Mouse (Mus musculus): Measurements from ENCODE around the gene Itga10. TPM values are rescaled to one million over a fixed set of nuclear protein-coding genes. Genes with fewer than 3 reads are reported as not detected.

Itga10 gene
- polyA plus RNA-seq, 1 experiment from 2014 or later: 0.24 TPM

DNA sequence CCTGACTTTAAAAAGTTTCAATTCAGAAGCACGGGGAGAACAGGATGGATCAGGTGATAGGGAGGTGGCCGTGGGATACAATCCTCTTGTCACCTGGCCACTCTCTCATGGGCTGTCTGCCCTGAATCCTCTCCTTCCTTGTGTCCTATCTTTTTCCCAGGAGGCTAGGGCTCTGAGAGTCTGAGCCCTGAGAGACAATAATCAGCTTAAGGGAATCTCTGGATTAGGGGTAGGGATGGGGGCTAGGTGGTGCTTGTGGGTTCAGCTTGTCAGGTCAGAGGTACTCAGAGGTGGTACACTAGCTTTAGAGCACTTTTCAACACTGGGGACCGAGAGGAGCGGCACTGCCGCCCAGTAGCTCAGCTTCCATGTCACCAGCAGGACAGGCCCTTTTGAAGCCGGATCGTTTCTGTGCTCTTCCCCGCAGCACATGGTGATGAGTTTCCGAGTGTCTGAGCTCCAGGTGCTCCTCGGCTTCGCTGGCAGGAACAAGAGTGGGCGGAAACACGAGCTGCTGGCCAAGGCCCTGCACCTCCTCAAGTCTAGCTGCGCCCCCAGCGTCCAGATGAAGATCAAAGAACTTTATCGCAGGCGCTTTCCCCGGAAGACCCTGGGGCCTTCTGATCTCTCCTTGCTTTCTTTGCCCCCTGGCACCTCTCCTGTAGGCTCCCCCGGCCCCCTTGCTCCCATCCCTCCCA lies 53.8 kb downstream of the Itga10 start:
- ATAC-seq (ENCODE audit: low read depth): no peak
- WGBS (ENCODE audit: insufficient replicate concordance): 69% methylated on average over 19 of the region's 19 CpGs
- Histone ChIP-seq H3K4me3 (replicated peaks) (no peak overlapping the region), H3K4me1 (replicated peaks) (peaks cover 19% of the 10 kb centered on the region), H3K9ac (no peak overlapping the region), H3K27me3 (no peaks in the 10 kb centered on the region), H3K36me3 (peaks cover 31% of the 10 kb centered on the region), H3K4me2 (no peak overlapping the region), H3K9me3 (replicated peaks) (no peaks in the 10 kb centered on the region), H3K27ac (no peak overlapping the region)
- no peak for DNase-seq

DNA sequence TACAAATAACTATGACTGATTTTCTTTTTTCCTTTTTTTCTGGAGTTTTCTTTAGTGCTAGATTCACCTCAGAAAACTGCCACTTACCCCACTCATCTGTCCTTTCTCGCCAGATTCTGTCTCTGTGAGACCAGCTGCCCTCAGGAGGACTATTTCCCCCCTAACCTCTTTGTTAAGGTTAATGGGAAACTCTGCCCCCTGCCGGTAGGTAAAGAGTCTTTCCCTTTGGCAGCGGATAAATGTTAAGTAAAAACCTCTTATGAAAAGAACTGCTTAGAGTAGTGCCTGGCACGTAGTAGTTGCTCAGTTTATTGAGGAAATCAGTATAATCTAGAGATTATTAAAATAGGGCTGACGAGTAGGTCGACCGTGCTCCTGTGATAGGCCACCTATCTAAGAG lies 55.0 kb downstream of the Itga10 start:
- H3K4me2 ChIP-seq: no peak overlapping the region
- peaks cover 19% of the 10 kb centered on the region for H3K4me1 ChIP-seq (replicated peaks)
- ATAC-seq (ENCODE audit: low read depth) (no peak), DNase-seq (peak; percentile 29)
- H3K9me3 ChIP-seq (replicated peaks): no peaks in the 10 kb centered on the region
- H3K4me3 ChIP-seq (replicated peaks): no peak overlapping the region
- no peak overlapping the region for H3K9ac ChIP-seq
- peaks cover 31% of the 10 kb centered on the region for H3K36me3 ChIP-seq
- H3K27me3 ChIP-seq: no peaks in the 10 kb centered on the region
- H3K27ac ChIP-seq: no peak overlapping the region
- 33% methylated on average over 7 of the region's 7 CpGs for WGBS (ENCODE audit: insufficient replicate concordance)

DNA sequence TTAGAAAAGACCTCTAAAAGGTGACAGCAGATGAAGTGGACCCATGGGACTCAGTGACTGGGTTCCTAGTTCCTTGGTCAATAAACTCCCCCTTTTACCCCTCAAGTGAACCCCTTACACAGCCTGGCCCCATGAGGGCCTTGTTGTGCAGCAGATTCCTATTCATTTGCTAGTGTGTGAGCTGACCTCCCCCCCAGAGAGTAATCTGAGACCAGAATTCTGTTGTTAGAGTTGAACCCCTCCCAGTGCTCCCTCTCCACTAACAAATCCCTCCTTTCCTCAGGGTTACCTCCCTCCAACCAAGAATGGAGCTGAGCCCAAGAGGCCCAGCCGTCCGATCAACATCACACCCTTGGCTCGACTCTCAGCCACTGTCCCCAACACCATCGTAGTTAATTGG lies 55.6 kb downstream of the Itga10 start:
- peaks cover 14% of the 10 kb centered on the region for H3K4me1 ChIP-seq (replicated peaks)
- DNase-seq: no peak
- H3K9ac ChIP-seq: no peak overlapping the region
- H3K4me3 ChIP-seq (replicated peaks): no peak overlapping the region
- ATAC-seq (ENCODE audit: low read depth): no peak
- no peaks in the 10 kb centered on the region for H3K27me3 ChIP-seq
- H3K36me3 ChIP-seq: peaks cover 31% of the 10 kb centered on the region
- H3K27ac ChIP-seq: no peak overlapping the region
- no peak overlapping the region for H3K4me2 ChIP-seq
- no peaks in the 10 kb centered on the region for H3K9me3 ChIP-seq (replicated peaks)
- WGBS (ENCODE audit: insufficient replicate concordance): 84% methylated on average over 4 of the region's 4 CpGs

DNA sequence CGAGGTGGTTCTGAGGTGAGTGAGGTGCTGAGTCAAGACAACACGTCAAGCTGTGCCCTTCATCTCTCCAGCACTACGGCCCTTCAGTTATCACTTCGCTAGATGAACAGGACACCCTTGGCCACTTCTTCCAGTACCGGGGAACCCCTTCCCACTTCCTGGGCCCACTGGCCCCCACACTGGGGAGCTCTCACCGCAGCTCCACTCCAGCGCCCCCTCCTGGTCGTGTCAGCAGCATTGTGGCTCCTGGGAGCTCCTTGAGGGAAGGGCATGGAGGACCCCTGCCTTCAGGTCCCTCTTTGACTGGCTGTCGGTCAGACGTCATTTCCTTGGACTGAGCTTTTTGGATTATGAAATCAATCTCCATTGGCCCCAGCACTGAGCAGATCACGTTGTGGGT lies 59.4 kb downstream of the Itga10 start:
- Histone ChIP-seq H3K27me3 (peaks cover 22% of the 10 kb centered on the region), H3K27ac (no peak overlapping the region), H3K9ac (no peak overlapping the region), H3K36me3 (peaks cover 31% of the 10 kb centered on the region), H3K4me3 (replicated peaks) (no peak overlapping the region), H3K4me1 (replicated peaks) (peaks cover 13% of the 10 kb centered on the region), H3K9me3 (replicated peaks) (no peaks in the 10 kb centered on the region), H3K4me2 (no peak overlapping the region)
- 61% methylated on average over 11 of the region's 11 CpGs for WGBS (ENCODE audit: insufficient replicate concordance)
- no peak for ATAC-seq (ENCODE audit: low read depth)
- DNase-seq: no peak

DNA sequence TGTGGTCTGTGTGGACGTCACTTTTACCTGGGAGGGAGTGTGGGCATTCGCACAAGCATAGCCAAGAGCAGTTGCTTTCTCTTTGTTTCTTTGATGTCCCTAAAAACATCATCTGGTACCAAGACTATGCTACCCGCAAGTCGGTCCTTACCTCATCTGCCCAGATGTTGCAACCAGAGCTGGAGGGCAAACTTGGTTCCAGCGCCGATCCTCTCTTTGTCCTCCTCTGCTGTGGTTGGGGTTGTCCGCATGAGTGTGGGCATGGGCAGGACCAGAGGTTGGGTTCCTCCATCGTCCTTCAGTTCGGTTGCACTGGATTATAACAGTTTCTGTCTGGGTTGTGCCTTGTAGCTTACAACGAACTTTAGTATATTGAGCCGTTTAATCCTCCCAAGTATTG lies 60.8 kb downstream of the Itga10 start:
- DNase-seq (no peak), ATAC-seq (ENCODE audit: low read depth) (no peak)
- Histone ChIP-seq H3K9ac (no peak overlapping the region), H3K4me1 (replicated peaks) (peaks cover 13% of the 10 kb centered on the region), H3K27me3 (peaks cover 22% of the 10 kb centered on the region), H3K4me3 (replicated peaks) (no peak overlapping the region), H3K9me3 (replicated peaks) (no peaks in the 10 kb centered on the region), H3K4me2 (no peak overlapping the region), H3K36me3 (peaks cover 41% of the 10 kb centered on the region), H3K27ac (no peak overlapping the region)
- WGBS (ENCODE audit: insufficient replicate concordance): 77% methylated on average over 11 of the region's 11 CpGs

DNA sequence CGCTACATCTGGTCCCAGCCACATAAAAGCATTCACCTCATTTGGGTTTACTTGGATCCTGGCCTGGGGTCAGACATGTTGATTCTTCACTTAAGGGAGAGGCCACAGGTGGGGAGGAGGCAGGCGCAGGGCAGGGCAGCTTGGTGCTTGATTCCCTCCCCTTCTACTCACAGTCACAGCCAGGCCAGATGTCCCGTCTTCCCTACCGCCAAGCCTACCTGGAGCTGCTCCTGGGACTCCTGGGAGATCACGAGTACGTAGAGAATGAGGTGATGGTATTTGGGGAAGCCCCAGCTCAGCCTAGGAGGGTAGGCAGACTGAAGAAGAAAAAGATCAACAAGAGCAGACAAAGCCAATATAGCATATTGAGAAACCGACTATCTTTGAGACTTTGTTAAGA lies 61.6 kb downstream of the Itga10 start:
- 65% methylated on average over 7 of the region's 7 CpGs for WGBS (ENCODE audit: insufficient replicate concordance)
- Histone ChIP-seq H3K9me3 (replicated peaks) (no peaks in the 10 kb centered on the region), H3K4me2 (no peak overlapping the region), H3K9ac (no peak overlapping the region), H3K36me3 (peaks cover 41% of the 10 kb centered on the region), H3K4me1 (replicated peaks) (peaks cover 13% of the 10 kb centered on the region), H3K27ac (no peak overlapping the region), H3K4me3 (replicated peaks) (no peak overlapping the region), H3K27me3 (peaks cover 22% of the 10 kb centered on the region)
- DNase-seq (no peak), ATAC-seq (ENCODE audit: low read depth) (no peak)

DNA sequence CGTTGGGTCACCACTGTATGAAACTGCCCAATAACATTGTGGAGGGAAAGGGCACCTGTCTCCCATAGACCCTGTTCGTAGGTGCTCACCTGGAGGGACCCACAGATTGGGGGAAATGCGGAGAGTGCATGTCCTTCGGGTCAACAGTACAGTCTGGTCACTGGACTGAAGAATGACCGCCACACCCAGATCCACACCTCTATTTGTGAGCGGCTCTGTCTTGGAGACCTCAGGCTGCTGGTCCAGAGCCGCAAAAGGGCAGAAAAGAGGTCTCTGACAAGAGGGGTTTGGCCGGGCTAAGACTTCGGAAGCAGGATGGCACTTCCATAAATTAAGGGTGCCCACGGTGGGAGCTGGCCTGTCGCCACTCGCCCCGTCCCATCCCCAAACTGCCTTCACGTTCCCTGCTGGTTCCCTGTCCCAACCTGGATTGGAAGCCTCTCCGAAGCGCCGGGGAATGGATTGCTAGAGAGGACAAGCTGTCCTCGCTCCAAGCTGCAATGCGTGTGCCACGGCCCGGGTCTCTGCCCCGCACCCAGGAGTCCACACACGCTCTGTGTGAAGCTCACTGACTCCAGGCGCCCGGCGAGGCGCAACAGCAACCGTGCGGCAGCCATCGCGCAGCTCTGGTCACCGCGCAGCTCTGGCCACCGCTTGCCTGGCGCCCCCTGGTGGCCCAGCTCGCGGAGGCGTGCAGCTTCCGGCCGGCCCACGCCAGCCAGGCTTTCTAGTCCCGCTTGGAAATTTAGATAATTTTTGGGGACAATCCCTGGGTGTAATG lies 62.7 kb downstream of the Itga10 start, which contains the start of gene Nudt17:
Nudt17 (minus strand) TSS at position 660 of the 781 bp plus-strand sequence.
- H3K27ac ChIP-seq: no peak within 1 kb of the TSS
- H3K9ac ChIP-seq: peak within 1 kb of the TSS; percentile 56
- peaks cover 22% of the 10 kb centered on the region for H3K27me3 ChIP-seq
- peaks cover 46% of the 10 kb centered on the region for H3K36me3 ChIP-seq
- DNase-seq (peak; percentile 66), ATAC-seq (ENCODE audit: low read depth) (peak; percentile 84)
- 5% methylated on average over 42 of the region's 42 CpGs for WGBS (ENCODE audit: insufficient replicate concordance)
- peak within 1 kb of the TSS; percentile 68 for H3K4me2 ChIP-seq
- H3K4me3 ChIP-seq (replicated peaks): peak within 1 kb of the TSS; percentile 48
- H3K4me1 ChIP-seq (replicated peaks): peaks cover 13% of the 10 kb centered on the region
- no peaks in the 10 kb centered on the region for H3K9me3 ChIP-seq (replicated peaks)

DNA sequence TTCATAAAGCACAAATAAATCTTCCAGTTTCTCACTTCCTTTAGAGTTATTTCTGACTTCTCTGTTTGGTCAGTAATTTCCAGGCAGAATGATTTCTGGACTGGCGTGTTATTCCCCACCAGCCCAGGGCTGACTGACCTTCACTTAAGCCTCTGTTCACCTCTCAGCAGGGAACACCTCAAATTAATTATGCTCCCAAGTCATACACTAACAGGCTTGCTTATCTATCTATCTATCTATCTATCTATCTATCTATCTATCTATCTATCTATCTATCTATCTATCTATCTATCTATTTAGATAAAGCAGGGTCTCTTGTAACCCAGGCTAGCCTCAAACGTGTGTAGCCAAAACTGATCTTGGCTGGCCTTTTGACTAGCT lies 63.3 kb downstream of the Itga10 start:
- no peaks in the 10 kb centered on the region for H3K9me3 ChIP-seq (replicated peaks)
- 47% methylated on average over 2 of the region's 2 CpGs for WGBS (ENCODE audit: insufficient replicate concordance)
- H3K27me3 ChIP-seq: peaks cover 22% of the 10 kb centered on the region
- ATAC-seq (ENCODE audit: low read depth): no peak
- H3K9ac ChIP-seq: peak overlapping the region; percentile 56
- peak overlapping the region; percentile 68 for H3K4me2 ChIP-seq
- DNase-seq: no peak
- 0 out of 2 replicates have a peak overlapping the region, but pooled peaks have one; percentile 48 for H3K4me3 ChIP-seq (replicated peaks)
- peaks cover 13% of the 10 kb centered on the region for H3K4me1 ChIP-seq (replicated peaks)
- peaks cover 46% of the 10 kb centered on the region for H3K36me3 ChIP-seq
- H3K27ac ChIP-seq: no peak overlapping the region

Other genes starting within 250 kb of the Itga10 start
- gene BC107364, start 193.3 kb upstream of the Itga10 start, polyA plus RNA-seq (2015; fragmentation: Nextera tagmentation; extraction: Ambion mirVana): not detected in 2 replicates
- gene Hfe2, start 120.4 kb upstream of the Itga10 start, polyA plus RNA-seq (2015; fragmentation: Nextera tagmentation; extraction: Ambion mirVana): 1.3 and 1.7 TPM in 2 replicates
- 29.7 and 29.9 TPM in 2 replicates for gene Txnip, start 87.6 kb upstream of the Itga10 start, polyA plus RNA-seq (2015; fragmentation: Nextera tagmentation; extraction: Ambion mirVana)
- 0.29 TPM in 1 of 2 replicates, not detected in the other for gene Gm16253, start 68.6 kb upstream of the Itga10 start, polyA plus RNA-seq (2015; fragmentation: Nextera tagmentation; extraction: Ambion mirVana)
- gene Polr3gl, start 51.4 kb upstream of the Itga10 start, polyA plus RNA-seq (2015; fragmentation: Nextera tagmentation; extraction: Ambion mirVana): 13.0 and 13.5 TPM in 2 replicates
- gene Ankrd34a, start 48.9 kb upstream of the Itga10 start, polyA plus RNA-seq (2015; fragmentation: Nextera tagmentation; extraction: Ambion mirVana): 0.12 and 0.14 TPM in 2 replicates
- 0.73 and 0.87 TPM in 2 replicates for gene Lix1l, start 44.4 kb upstream of the Itga10 start, polyA plus RNA-seq (2015; fragmentation: Nextera tagmentation; extraction: Ambion mirVana)
- 78.8 and 87.7 TPM in 2 replicates for gene Rbm8a, start 15.7 kb upstream of the Itga10 start, polyA plus RNA-seq (2015; fragmentation: Nextera tagmentation; extraction: Ambion mirVana)
- 19.8 and 22.2 TPM in 2 replicates for gene Pex11b, start 10.2 kb upstream of the Itga10 start, polyA plus RNA-seq (2015; fragmentation: Nextera tagmentation; extraction: Ambion mirVana)
- gene Gm42957, start 10.1 kb upstream of the Itga10 start, polyA plus RNA-seq (2015; fragmentation: Nextera tagmentation; extraction: Ambion mirVana): 0.02 TPM in 1 of 2 replicates, not detected in the other
- 0.38 and 0.59 TPM in 2 replicates for gene Ankrd35, start 24.5 kb downstream of the Itga10 start, polyA plus RNA-seq (2015; fragmentation: Nextera tagmentation; extraction: Ambion mirVana)
- gene Pias3, start 50.8 kb downstream of the Itga10 start, polyA plus RNA-seq (2015; fragmentation: Nextera tagmentation; extraction: Ambion mirVana): 6.1 and 8.5 TPM in 2 replicates
- 0.94 and 1.0 TPM in 2 replicates for gene Nudt17, start 63.0 kb downstream of the Itga10 start, polyA plus RNA-seq (2015; fragmentation: Nextera tagmentation; extraction: Ambion mirVana)
- gene Polr3c, start 82.0 kb downstream of the Itga10 start, polyA plus RNA-seq (2015; fragmentation: Nextera tagmentation; extraction: Ambion mirVana): 25.5 and 27.6 TPM in 2 replicates
- 29.7 and 36.5 TPM in 2 replicates for gene Rnf115, start 82.1 kb downstream of the Itga10 start, polyA plus RNA-seq (2015; fragmentation: Nextera tagmentation; extraction: Ambion mirVana)
- 8.2 and 9.4 TPM in 2 replicates for gene Pdzk1, start 183.7 kb downstream of the Itga10 start, polyA plus RNA-seq (2015; fragmentation: Nextera tagmentation; extraction: Ambion mirVana)
- 0.14 and 0.16 TPM in 2 replicates for gene Cd160, start 183.8 kb downstream of the Itga10 start, polyA plus RNA-seq (2015; fragmentation: Nextera tagmentation; extraction: Ambion mirVana)